Mouse (Mus musculus): ENCODE data around the gene A4galt. TPM values are rescaled to one million over a fixed set of nuclear protein-coding genes. Genes with fewer than 3 reads are reported as not detected.
"Not testable (repeated sequence)": the region's sequence is repeated elsewhere in the genome, so short reads cannot be mapped to it uniquely, and the experiment has no call there.

A4galt gene
- polyA plus RNA-seq, 1 experiment from 2014 or later: 1.3 TPM

DNA sequence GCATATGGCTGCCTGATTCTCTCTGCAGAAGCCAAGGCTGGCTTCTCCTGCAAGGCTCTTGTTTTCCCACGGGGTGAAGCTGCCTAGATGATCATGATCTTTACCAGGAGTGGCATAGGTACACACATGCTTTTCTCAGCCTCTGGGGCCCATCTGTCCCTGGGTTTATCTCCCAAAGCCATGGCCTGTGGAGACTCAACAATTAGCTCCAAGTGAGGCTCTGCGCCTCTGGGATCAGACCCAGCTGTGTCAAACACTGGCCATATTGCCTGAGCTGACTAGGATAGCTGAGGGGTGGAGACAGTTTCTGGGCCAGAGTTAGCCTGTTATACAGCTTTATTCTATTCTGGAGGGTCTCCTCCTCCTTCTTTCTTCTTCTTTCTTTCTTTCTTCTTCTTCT, 39.3 kb upstream of the A4galt start:
- WGBS: 86% methylated on average over 2 of the region's 2 CpGs
- no peak for ATAC-seq (ENCODE audit: low FRiP score)
- H3K4me3 ChIP-seq (replicated peaks): no peak overlapping the region
- H3K4me1 ChIP-seq: no peaks in the 10 kb centered on the region
- H3K27me3 ChIP-seq: no peaks in the 10 kb centered on the region
- no peak overlapping the region for H3K4me2 ChIP-seq
- no peaks in the 10 kb centered on the region for H3K36me3 ChIP-seq (replicated peaks)
- H3K9me3 ChIP-seq: 0 out of 2 replicates have a peak, but pooled peaks cover 3% of the 10 kb centered on the region
- no peak overlapping the region for H3K9ac ChIP-seq
- no peak overlapping the region for H3K27ac ChIP-seq

DNA sequence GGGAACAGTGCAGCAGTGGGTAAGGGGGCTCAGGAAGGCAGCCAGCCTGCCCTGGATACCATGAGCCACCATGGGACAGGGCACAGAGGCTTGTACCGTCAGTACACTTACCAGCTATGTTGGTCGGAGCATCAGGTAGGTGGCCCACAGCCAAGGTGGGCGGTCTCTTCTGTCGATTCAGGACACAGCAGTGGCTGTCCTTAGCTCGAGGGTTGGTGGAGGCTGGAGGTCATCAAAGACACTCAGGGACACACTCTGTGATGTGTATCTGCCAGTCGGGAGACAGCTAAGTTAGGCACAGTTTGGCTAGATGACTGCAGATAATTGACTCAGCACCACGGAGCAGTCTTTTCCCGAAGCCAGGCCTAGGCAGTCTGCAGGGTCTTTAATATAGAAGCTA, 33.3 kb upstream of the A4galt start:
- H3K4me2 ChIP-seq: no peak overlapping the region
- 82% methylated on average over 8 of the region's 8 CpGs for WGBS
- no peak overlapping the region for H3K4me3 ChIP-seq (replicated peaks)
- H3K9me3 ChIP-seq: 0 out of 2 replicates have a peak, but pooled peaks cover 3% of the 10 kb centered on the region
- no peaks in the 10 kb centered on the region for H3K36me3 ChIP-seq (replicated peaks)
- no peak overlapping the region for H3K9ac ChIP-seq
- no peaks in the 10 kb centered on the region for H3K4me1 ChIP-seq
- no peak for ATAC-seq (ENCODE audit: low FRiP score)
- no peak overlapping the region for H3K27ac ChIP-seq
- H3K27me3 ChIP-seq: no peaks in the 10 kb centered on the region

DNA sequence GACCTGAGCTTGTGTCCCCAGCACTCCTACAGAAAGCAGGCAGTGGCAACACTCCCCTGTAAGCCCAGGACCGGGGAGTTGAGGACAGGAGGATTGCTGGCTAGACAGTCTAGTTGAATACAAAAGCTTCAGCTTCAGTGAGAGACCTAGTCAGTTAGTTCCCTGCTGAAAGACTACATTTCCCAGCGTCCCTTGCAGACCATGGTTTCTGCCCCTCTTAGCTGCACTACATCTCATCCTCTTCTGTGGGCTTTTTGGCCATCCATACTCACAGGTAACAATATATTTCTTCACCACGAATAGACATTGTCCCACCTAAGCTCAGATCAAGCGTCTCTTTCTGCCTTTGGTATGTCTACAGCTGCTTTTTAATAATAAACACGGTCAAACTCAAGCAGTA, 30.8 kb upstream of the A4galt start:
- 73% methylated on average over 5 of the region's 5 CpGs for WGBS
- ATAC-seq (ENCODE audit: low FRiP score): no peak
- H3K9me3 ChIP-seq: 0 out of 2 replicates have a peak, but pooled peaks cover 3% of the 10 kb centered on the region

DNA sequence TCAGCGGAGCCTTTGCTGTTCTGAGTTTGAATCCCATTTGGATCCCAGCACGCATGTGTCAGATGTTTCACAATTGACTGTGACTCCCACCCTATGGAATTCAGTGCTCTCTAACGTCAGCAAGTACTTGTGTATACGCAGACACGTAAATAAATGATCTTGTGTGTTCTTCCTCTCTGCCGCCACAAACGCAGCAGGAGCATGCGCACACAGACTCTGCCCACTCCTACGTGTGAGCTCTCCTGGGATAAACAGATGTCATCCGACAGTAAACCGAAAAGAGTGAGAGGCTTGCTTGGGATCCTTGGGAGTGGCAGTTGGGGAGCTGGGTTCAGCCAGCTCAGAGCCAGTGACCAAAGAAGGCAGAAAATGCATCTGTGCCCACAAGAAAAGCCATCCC, 29.7 kb upstream of the A4galt start:
- H3K27me3 ChIP-seq: peaks cover 2% of the 10 kb centered on the region; the same call in 1 of the 2 replicates
- no peak for ATAC-seq (ENCODE audit: low FRiP score)
- H3K9ac ChIP-seq: no peak overlapping the region
- H3K36me3 ChIP-seq (replicated peaks): no peaks in the 10 kb centered on the region
- WGBS: 83% methylated on average over 11 of the region's 11 CpGs
- no peak overlapping the region for H3K4me3 ChIP-seq (replicated peaks)
- H3K27ac ChIP-seq: no peak overlapping the region
- no peak overlapping the region for H3K4me2 ChIP-seq
- H3K9me3 ChIP-seq: no peaks in the 10 kb centered on the region
- no peaks in the 10 kb centered on the region for H3K4me1 ChIP-seq

More for the DNA sequence above, 30.8 kb upstream of the A4galt start:
- Histone ChIP-seq H3K9ac (no peak overlapping the region), H3K4me2 (no peak overlapping the region), H3K27ac (no peak overlapping the region), H3K4me3 (replicated peaks) (no peak overlapping the region), H3K4me1 (no peaks in the 10 kb centered on the region), H3K27me3 (no peaks in the 10 kb centered on the region), H3K36me3 (replicated peaks) (no peaks in the 10 kb centered on the region)

DNA sequence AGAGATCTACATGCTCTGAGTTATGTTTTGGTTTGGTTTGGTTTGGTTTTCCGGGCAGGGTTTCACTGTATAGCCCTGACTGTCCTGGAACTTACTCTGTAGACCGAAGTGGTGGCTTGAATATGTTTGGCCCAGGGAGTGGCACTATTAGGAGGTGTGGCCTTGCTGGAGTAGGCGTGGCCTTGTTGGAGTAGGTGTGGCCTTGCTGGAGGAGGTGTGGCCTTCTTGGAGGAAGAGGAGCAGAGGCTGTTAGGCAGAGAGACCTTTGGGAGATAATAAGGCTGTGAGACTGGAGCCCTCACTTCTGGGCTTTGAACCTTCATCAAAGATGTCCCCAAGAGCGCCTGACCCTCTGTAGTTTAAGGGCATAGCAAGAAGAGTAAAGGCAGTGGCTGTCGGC, 27.0 kb upstream of the A4galt start:
- 82% methylated on average over 5 of the region's 5 CpGs for WGBS
- no peaks in the 10 kb centered on the region for H3K9me3 ChIP-seq

DNA sequence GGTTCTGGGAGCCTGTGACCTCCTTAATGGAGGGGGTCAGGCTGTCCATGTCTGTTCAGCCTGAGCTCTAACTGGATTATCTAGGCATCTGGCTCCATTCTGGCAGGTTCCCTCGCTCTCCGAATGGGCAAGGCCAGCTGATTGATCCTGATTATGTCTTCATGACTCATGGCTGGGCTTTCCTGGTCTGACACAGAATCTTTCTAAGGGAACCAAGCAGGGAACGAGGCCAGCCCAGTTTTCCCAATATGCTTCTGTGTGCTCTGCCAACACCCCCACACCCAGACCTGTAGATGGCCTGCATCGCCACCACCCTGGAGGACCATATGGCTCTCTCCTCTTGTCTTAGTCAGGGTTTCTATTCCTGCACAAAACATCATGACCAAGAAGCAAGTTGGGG, 25.9 kb upstream of the A4galt start:
- H3K4me1 ChIP-seq: no peaks in the 10 kb centered on the region
- ATAC-seq (ENCODE audit: low FRiP score): no peak
- H3K36me3 ChIP-seq (replicated peaks): no peaks in the 10 kb centered on the region
- WGBS: 91% methylated on average over 4 of the region's 4 CpGs
- H3K4me3 ChIP-seq (replicated peaks): no peak overlapping the region
- H3K4me2 ChIP-seq: no peak overlapping the region
- no peak overlapping the region for H3K27ac ChIP-seq
- H3K9ac ChIP-seq: no peak overlapping the region
- no peaks in the 10 kb centered on the region for H3K9me3 ChIP-seq
- peaks cover 3% of the 10 kb centered on the region; the same call in 1 of the 2 replicates for H3K27me3 ChIP-seq

More for the DNA sequence above, 27.0 kb upstream of the A4galt start:
- no peaks in the 10 kb centered on the region for H3K36me3 ChIP-seq (replicated peaks)
- ATAC-seq (ENCODE audit: low FRiP score): no peak
- no peak overlapping the region for H3K4me3 ChIP-seq (replicated peaks)
- no peak overlapping the region for H3K27ac ChIP-seq
- H3K9ac ChIP-seq: no peak overlapping the region
- H3K4me2 ChIP-seq: no peak overlapping the region
- no peaks in the 10 kb centered on the region for H3K4me1 ChIP-seq
- H3K27me3 ChIP-seq: peaks cover 3% of the 10 kb centered on the region; the same call in 1 of the 2 replicates

DNA sequence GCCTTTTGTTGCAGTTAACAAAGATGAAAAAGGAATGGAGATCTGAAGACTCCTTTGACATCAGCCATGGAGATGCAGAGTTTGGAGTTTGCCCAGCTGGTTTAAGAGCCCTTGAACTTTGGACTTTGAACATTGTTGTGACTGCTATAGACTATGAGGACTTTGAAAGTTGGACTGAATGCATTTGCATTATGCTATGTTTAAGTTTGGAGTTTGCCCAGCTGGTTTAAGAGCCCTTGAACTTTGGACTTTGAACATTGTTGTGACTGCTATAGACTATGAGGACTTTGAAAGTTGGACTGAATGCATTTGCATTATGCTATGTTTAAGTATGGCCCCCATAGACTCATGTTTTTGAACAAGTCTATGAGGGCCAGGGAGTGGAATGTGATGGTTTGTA, 22.7 kb upstream of the A4galt start:
- not testable (repeated sequence) for H3K9me3 ChIP-seq; H3K27me3 ChIP-seq; H3K36me3 ChIP-seq (replicated peaks); H3K4me1 ChIP-seq; H3K9ac ChIP-seq; H3K4me3 ChIP-seq (replicated peaks); ATAC-seq (ENCODE audit: low FRiP score); H3K4me2 ChIP-seq; H3K27ac ChIP-seq

DNA sequence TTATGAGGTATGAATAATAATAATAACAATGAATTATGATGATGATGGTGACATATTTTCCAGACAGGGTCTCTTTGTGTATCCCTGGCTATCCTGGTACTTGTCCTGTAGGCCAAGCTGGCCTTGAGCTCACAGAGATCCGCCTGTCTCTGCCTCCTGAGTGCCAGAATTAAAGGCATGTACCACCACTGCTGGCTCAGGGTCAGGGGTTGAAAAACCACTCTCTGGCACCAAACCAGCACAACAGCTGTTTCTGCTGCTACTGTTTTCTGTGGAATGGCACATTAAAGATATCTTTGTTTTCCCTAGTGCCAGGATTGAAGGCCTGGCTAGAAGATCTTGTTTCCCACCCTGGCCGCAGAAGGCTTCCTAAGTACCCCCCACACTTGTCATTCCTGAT, 21.4 kb upstream of the A4galt start:
- Histone ChIP-seq H3K9me3 (no peaks in the 10 kb centered on the region), H3K9ac (no peak overlapping the region), H3K4me1 (no peaks in the 10 kb centered on the region), H3K4me3 (replicated peaks) (no peak overlapping the region), H3K4me2 (no peak overlapping the region), H3K36me3 (replicated peaks) (no peaks in the 10 kb centered on the region), H3K27me3 (peaks cover 3% of the 10 kb centered on the region; the same call in 1 of the 2 replicates), H3K27ac (no peak overlapping the region)
- 92% methylated on average over 2 of the region's 2 CpGs for WGBS
- no peak for ATAC-seq (ENCODE audit: low FRiP score)

DNA sequence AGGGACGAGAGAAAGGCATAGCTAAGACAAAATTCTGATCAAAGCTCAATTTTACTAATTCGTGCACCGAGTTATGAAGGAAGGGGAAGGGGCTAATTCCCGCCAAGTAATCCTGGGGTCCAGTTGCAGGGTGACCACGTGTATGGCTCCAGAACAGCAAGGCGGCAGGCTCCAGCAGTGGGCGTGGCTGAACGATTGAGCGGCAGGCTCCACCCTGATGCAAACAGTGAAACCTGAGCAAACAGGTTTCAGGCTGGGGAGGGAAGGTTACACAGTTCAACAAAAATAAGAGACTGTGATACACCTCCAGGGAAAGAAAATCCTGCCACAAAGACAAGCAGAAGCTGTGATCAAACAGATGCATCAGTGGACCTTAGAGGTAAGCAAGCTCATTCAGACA, 19.6 kb upstream of the A4galt start:
- not testable (repeated sequence) for H3K9me3 ChIP-seq; H3K4me3 ChIP-seq (replicated peaks); H3K4me2 ChIP-seq; ATAC-seq (ENCODE audit: low FRiP score); H3K36me3 ChIP-seq (replicated peaks); H3K9ac ChIP-seq; H3K4me1 ChIP-seq; H3K27ac ChIP-seq; H3K27me3 ChIP-seq
- 33% methylated on average over 9 of the region's 9 CpGs for whole genome bisulfite sequencing

DNA sequence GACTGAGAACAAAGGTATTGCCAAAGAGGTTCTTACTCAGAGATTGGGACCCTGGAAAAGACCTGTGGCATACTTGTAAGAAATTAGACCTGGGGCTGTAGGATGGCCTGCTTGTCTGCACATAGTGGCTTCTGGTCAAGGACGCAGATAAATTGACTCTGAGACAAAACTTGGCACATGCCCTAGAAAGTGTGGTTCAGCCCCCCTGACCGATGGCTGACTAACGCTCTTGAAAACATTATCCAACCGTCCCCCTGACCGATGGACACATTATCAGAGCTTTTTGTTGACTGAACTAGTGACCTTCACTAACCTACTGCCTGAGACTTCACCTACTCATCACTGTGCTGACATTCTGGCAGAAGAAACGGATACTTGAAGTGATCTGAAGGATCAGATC, 18.4 kb upstream of the A4galt start:
- not testable (repeated sequence) for H3K36me3 ChIP-seq (replicated peaks); H3K4me1 ChIP-seq; H3K9me3 ChIP-seq; H3K4me2 ChIP-seq; ATAC-seq (ENCODE audit: low FRiP score); H3K27ac ChIP-seq; H3K9ac ChIP-seq; H3K27me3 ChIP-seq; H3K4me3 ChIP-seq (replicated peaks)
- 96% methylated on average over 6 of the region's 6 CpGs for WGBS

DNA sequence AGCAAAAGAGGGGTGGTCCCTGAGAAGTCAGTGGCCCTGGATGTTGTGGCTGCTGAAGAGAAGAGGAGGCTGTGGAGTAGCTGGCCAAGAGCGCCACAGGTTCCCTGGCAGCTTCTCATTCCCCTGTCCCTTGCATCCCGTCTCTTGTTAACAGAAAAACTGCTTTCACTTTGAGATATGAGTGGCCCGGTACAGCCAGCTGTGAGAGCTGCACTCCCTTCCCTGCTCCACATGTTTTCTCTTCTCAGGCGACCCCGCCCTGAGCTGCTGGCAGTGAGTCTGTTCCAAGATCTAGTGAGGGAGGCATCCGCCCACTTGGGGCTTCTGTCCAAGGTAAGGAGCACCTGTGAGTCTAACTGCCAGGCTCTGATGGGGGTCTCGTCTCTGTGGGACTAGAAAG, 16.9 kb upstream of the A4galt start:
- H3K27me3 ChIP-seq; ATAC-seq (ENCODE audit: low FRiP score); H3K36me3 ChIP-seq (replicated peaks); H3K9ac ChIP-seq; H3K9me3 ChIP-seq; H3K4me3 ChIP-seq (replicated peaks); H3K4me1 ChIP-seq; H3K4me2 ChIP-seq; H3K27ac ChIP-seq: not testable (repeated sequence)
- WGBS: 73% methylated on average over 7 of the region's 7 CpGs

DNA sequence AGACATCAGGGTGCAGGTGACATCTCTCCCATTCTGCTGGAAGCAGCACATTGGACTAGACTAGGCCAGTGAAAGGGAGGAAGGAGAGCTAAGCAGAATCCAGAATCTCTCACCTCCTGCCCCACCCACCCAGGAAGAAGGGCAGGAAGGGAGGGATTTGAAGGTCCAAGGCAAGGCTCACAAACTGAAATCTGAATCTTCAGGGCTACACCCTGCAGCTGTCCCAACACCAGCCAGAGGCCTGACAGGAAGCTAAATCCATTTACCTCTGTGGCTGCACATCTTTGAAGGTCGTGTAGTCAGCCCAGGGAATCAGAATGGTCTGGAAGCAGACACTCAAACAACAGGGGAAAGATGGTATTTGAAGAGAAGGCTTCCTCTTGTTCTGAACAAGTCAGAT, 13.7 kb upstream of the A4galt start:
- 26% methylated on average over 1 of the region's 1 CpGs for WGBS
- no peaks in the 10 kb centered on the region for H3K36me3 ChIP-seq (replicated peaks)
- no peak for ATAC-seq (ENCODE audit: low FRiP score)

DNA sequence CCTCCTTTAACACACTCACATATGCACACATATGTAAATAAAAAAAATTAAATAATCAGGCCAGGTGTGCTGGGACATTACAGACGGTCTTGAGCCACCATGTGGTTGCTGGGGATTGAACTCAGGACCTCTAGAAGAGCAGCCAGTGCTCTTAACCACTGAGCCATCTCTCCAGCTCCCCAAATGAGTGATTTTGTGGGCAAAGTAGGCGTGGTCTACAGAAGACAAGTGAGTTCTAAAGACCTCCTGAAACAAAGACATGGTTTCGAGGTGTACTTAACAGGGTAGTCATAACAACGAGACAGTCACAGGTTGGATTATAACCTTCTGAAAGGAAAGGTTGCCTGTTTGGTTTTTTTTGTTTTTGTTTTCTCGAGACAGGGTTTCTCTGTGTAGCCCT, 11.8 kb upstream of the A4galt start:
- H3K4me2 ChIP-seq: no peak overlapping the region
- H3K9me3 ChIP-seq: no peaks in the 10 kb centered on the region
- no peak for ATAC-seq (ENCODE audit: low FRiP score)
- no peak overlapping the region for H3K27ac ChIP-seq
- no peaks in the 10 kb centered on the region for H3K4me1 ChIP-seq
- WGBS: 80% methylated on average over 5 of the region's 5 CpGs
- H3K36me3 ChIP-seq (replicated peaks): no peaks in the 10 kb centered on the region
- H3K4me3 ChIP-seq (replicated peaks): no peak overlapping the region
- no peaks in the 10 kb centered on the region for H3K27me3 ChIP-seq
- no peak overlapping the region for H3K9ac ChIP-seq

More for the DNA sequence above, 13.7 kb upstream of the A4galt start:
- Histone ChIP-seq H3K4me1 (no peaks in the 10 kb centered on the region), H3K4me2 (no peak overlapping the region), H3K4me3 (replicated peaks) (no peak overlapping the region), H3K9ac (no peak overlapping the region), H3K27ac (no peak overlapping the region), H3K27me3 (no peaks in the 10 kb centered on the region), H3K9me3 (no peaks in the 10 kb centered on the region)

DNA sequence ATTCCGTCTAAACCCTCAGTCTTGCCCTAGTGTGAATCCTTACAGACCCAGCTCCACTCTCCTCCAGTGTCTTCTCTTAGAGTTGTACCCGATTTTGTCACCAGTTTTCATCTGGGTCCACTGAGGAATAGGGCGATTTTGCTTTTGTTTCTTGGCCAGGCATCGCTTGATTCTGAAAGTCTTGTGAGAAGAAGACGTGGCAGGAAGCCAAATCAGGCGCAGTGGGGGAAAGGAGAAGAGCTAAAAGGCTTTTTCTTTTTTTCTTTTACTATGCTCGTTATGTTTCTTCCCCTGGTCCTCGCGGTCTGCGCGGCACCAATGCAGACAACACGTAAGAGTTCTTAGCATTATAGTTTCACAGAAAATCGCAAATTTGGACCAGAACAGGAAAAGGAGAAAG, 6.3 kb upstream of the A4galt start:
- no peak for ATAC-seq (ENCODE audit: low FRiP score)
- Histone ChIP-seq H3K27ac (no peak overlapping the region), H3K4me2 (no peak overlapping the region), H3K36me3 (replicated peaks) (no peaks in the 10 kb centered on the region), H3K4me3 (replicated peaks) (no peak overlapping the region), H3K27me3 (peaks cover 3% of the 10 kb centered on the region), H3K9me3 (no peaks in the 10 kb centered on the region), H3K4me1 (no peaks in the 10 kb centered on the region), H3K9ac (no peak overlapping the region)
- 66% methylated on average over 13 of the region's 13 CpGs for WGBS
